Comparison of ENCODE assay signal across 25 mouse cellular contexts in genomic region chr13:58220206-58220605, GRCm38 (mm10). TPM values are rescaled to one million over a fixed set of nuclear protein-coding genes. Genes with fewer than 3 reads are reported as not detected.
DNase-seq lines count a peak whose midpoint lies in the region; ATAC-seq and TF ChIP-seq lines count a peak whose summit lies in the region.
"Had no signal": no experiment of that assay in that cellular context is flagged by ENCODE, and none has a peak within 500 bp of the region (broad histone marks: within the 10 kb centered on the region; RNA-seq: fewer than 3 reads in every experiment).

No protein-coding gene starts in this region.

- peak; percentile 26 for DNase-seq in kidney, adult 18-20 months
- peak; percentile 74 for DNase-seq in testis, postnatal 14 days (ENCODE audit: low spot score)
- no peak for DNase-seq in testis, postnatal 10 days (ENCODE audit: low spot score)
- peak; percentile 50 for DNase-seq in kidney, postnatal 14 days
- DNase-seq in lung, postnatal 14 days, result peak; percentile 26
- no peak for DNase-seq in layer of hippocampus, postnatal 10 days (ENCODE audit: low spot score in 2 of 2)
- DNase-seq: adrenal gland, postnatal 25 days; cerebellum, adult 8-10 months; cerebellum, postnatal 36 days; embryo, embryonic 11 days; gastrocnemius, adult 2 months; liver; right cerebral cortex, adult 18-20 months had no signal

- TF ChIP-seq CTCF in intestine, postnatal 0 days (IDR thresholded peaks at IDR 0.05; ENCODE audit: low read depth), result no peak

- peaks cover 7% of the 10 kb centered on the region; the same call in 1 of the 2 replicates for H3K4me1 ChIP-seq in kidney, embryonic 14.5 days (ENCODE audit: control insufficient read depth, insufficient read depth, low read length)
- 0 out of 2 replicates have a peak, but pooled peaks cover 4% of the 10 kb centered on the region for H3K4me1 ChIP-seq in intestine, postnatal 0 days (replicated peaks; ENCODE audit: control insufficient read depth, insufficient read depth, low read length)

- ATAC-seq in kidney, embryonic 14.5 days (ENCODE audit: low FRiP score, low TSS enrichment), result no peak
- ATAC-seq in intestine, postnatal 0 days, result no peak
- ATAC-seq: forebrain, embryonic 14.5 days; hindbrain, embryonic 16.5 days; intestine, embryonic 15.5 days; midbrain, embryonic 16.5 days had no signal

- no peaks in the 10 kb centered on the region for H3K27me3 ChIP-seq in kidney, embryonic 14.5 days (ENCODE audit: control insufficient read depth, insufficient read depth, low read length)
- no peaks in the 10 kb centered on the region for H3K27me3 ChIP-seq in intestine, postnatal 0 days (replicated peaks; ENCODE audit: control insufficient read depth, insufficient read depth, low read length)
- H3K27me3 ChIP-seq: embryonic facial prominence, embryonic 15.5 days; intestine, embryonic 15.5 days; liver, embryonic 15.5 days; stomach, embryonic 15.5 days had no signal

- H3K4me2 ChIP-seq in kidney, embryonic 14.5 days (replicated peaks; ENCODE audit: low read depth, low read length), result no peak overlapping the region
- no peak overlapping the region for H3K4me2 ChIP-seq in intestine, postnatal 0 days (replicated peaks; ENCODE audit: low read depth)
- H3K4me2 ChIP-seq: embryonic facial prominence, embryonic 15.5 days; heart, embryonic 11.5 days; intestine, embryonic 15.5 days; liver, embryonic 15.5 days; stomach, embryonic 15.5 days had no signal

- H3K36me3 ChIP-seq in kidney, embryonic 14.5 days (ENCODE audit: control insufficient read depth, insufficient read depth, low read length), result no peaks in the 10 kb centered on the region
- H3K36me3 ChIP-seq in intestine, postnatal 0 days (ENCODE audit: control insufficient read depth, insufficient read depth), result no peaks in the 10 kb centered on the region
- H3K36me3 ChIP-seq: embryonic facial prominence, embryonic 15.5 days; intestine, embryonic 15.5 days; liver, embryonic 15.5 days; midbrain, embryonic 10.5 days; stomach, embryonic 15.5 days had no signal

- no peaks in the 10 kb centered on the region for H3K9me3 ChIP-seq in kidney, embryonic 14.5 days (ENCODE audit: control insufficient read depth, low read length)
- H3K9me3 ChIP-seq in intestine, postnatal 0 days (ENCODE audit: control insufficient read depth), result no peaks in the 10 kb centered on the region
- H3K9me3 ChIP-seq: embryonic facial prominence, embryonic 15.5 days; intestine, embryonic 15.5 days; liver, embryonic 15.5 days; midbrain, embryonic 10.5 days; stomach, embryonic 15.5 days had no signal

- H3K9ac ChIP-seq in kidney, embryonic 14.5 days (ENCODE audit: low read depth, low read length), result no peak overlapping the region
- H3K9ac ChIP-seq in intestine, postnatal 0 days (ENCODE audit: low read depth, low read length), result no peak overlapping the region
- H3K9ac ChIP-seq: embryonic facial prominence, embryonic 15.5 days; intestine, embryonic 15.5 days; liver, embryonic 15.5 days; stomach, embryonic 15.5 days had no signal

- H3K4me3 ChIP-seq in kidney, embryonic 14.5 days (ENCODE audit: low read length), result no peak overlapping the region
- H3K4me3 ChIP-seq in intestine, postnatal 0 days (ENCODE audit: low read depth, low read length), result no peak overlapping the region
- H3K4me3 ChIP-seq: embryonic facial prominence, embryonic 15.5 days; gastrocnemius, adult 2 months; intestine, embryonic 15.5 days; layer of hippocampus, adult 2 months; liver, embryonic 15.5 days; midbrain, embryonic 10.5 days; stomach, embryonic 15.5 days had no signal

- WGBS in kidney, embryonic 14.5 days, result 64% methylated on average over 3 of the region's 3 CpGs
- 34% methylated on average over 3 of the region's 3 CpGs for WGBS in intestine, postnatal 0 days

- no peak overlapping the region for H3K27ac ChIP-seq in kidney, embryonic 14.5 days (ENCODE audit: low read depth, low read length)
- no peak overlapping the region for H3K27ac ChIP-seq in intestine, postnatal 0 days (ENCODE audit: low read depth, low read length)
- H3K27ac ChIP-seq: gastrocnemius, adult 2 months; intestine, embryonic 15.5 days; layer of hippocampus, adult 2 months; liver, embryonic 15.5 days; midbrain, embryonic 10.5 days; stomach, embryonic 15.5 days had no signal

RNA-seq across cellular contexts. Expression of gene Ubqln1, which starts 4.8 kb away (rescaled TPM):
- 60.8 and 98.7 TPM in 2 replicates for polyA plus RNA-seq in kidney, embryonic 14.5 days (2014; fragmentation: Nextera tagmentation; extraction: Ambion mirVana)
- polyA plus RNA-seq in intestine, postnatal 0 days (2015; fragmentation: Nextera tagmentation; extraction: Ambion mirVana), result 59.5 and 61.3 TPM in 2 replicates
- total RNA-seq in layer of hippocampus, postnatal 10 days (2021), result 100 to 1,000 TPM; 129 to 135 TPM

RNA-seq across cellular contexts. Expression of gene Gkap1, which starts 55.3 kb away (rescaled TPM):
- 26.9 and 33.7 TPM in 2 replicates for polyA plus RNA-seq in kidney, embryonic 14.5 days (2014; fragmentation: Nextera tagmentation; extraction: Ambion mirVana)
- 14.7 and 15.5 TPM in 2 replicates for polyA plus RNA-seq in intestine, postnatal 0 days (2015; fragmentation: Nextera tagmentation; extraction: Ambion mirVana)
- total RNA-seq in layer of hippocampus, postnatal 10 days (2021), result 10 to 100 TPM; 24.3 to 24.6 TPM

Comparison
In these comparisons a context has a peak if more than half of its experiments do, and no peak if none do; other contexts are left out.
1. DNase-seq: peak in kidney, adult 18-20 months (single experiment), testis, postnatal 14 days (single experiment), kidney, postnatal 14 days (single experiment) and lung, postnatal 14 days (single experiment); none in testis, postnatal 10 days (single experiment) and layer of hippocampus, postnatal 10 days (0 of 2).